In genomic region chr7:75669416-75669815, GRCm38 (mm10) we compare ENCODE assay signal across 12 mouse cellular contexts.
DNase-seq lines count a peak whose midpoint lies in the region; ATAC-seq and TF ChIP-seq lines count a peak whose summit lies in the region.
"Had no signal": no experiment of that assay in that cellular context is flagged by ENCODE, and none has a peak within 500 bp of the region (broad histone marks: within the 10 kb centered on the region; RNA-seq: fewer than 3 reads in every experiment).

No protein-coding gene starts in this region.

- WGBS in kidney, postnatal 0 days, result 45% methylated on average over 6 of the region's 6 CpGs
- 79% methylated on average over 6 of the region's 6 CpGs for WGBS in hindbrain, embryonic 10.5 days

- H3K36me3 ChIP-seq in kidney, postnatal 0 days (ENCODE audit: insufficient read depth, low read length), result 0 out of 2 replicates have a peak, but pooled peaks cover 12% of the 10 kb centered on the region
- H3K36me3 ChIP-seq in hindbrain, embryonic 10.5 days, result peaks cover under 1% of the 10 kb centered on the region; the same call in 1 of the 2 replicates
- H3K36me3 ChIP-seq: midbrain, embryonic 15.5 days had no signal

- no peaks in the 10 kb centered on the region for H3K27me3 ChIP-seq in kidney, postnatal 0 days (ENCODE audit: insufficient read depth, low read length)
- no peaks in the 10 kb centered on the region for H3K27me3 ChIP-seq in hindbrain, embryonic 10.5 days (ENCODE audit: insufficient read depth, poor library complexity, severe bottlenecking)
- H3K27me3 ChIP-seq: midbrain, embryonic 15.5 days had no signal

- H3K27ac ChIP-seq in kidney, postnatal 0 days, result peak overlapping the region; percentile 48; the same call in 1 of the 2 replicates
- no peak overlapping the region for H3K27ac ChIP-seq in hindbrain, embryonic 10.5 days
- H3K27ac ChIP-seq: left cerebral cortex, adult 2 months; midbrain, embryonic 15.5 days had no signal

- no peaks in the 10 kb centered on the region for H3K4me1 ChIP-seq in kidney, postnatal 0 days (replicated peaks; ENCODE audit: insufficient read depth, low read length)
- H3K4me1 ChIP-seq in hindbrain, embryonic 10.5 days (replicated peaks), result peaks cover 6% of the 10 kb centered on the region; the same call in 1 of the 2 replicates
- H3K4me1 ChIP-seq: midbrain, embryonic 15.5 days had no signal

- H3K4me2 ChIP-seq in kidney, postnatal 0 days (ENCODE audit: low read length), result no peak overlapping the region
- H3K4me2 ChIP-seq: midbrain, embryonic 15.5 days had no signal

- peak; percentile 61 for DNase-seq in kidney, postnatal 0 days (ENCODE audit: low spot score)
- DNase-seq in kidney, adult 18-20 months, result no peak
- DNase-seq in heart, postnatal 10 days, result peak; percentile 48 to 49
- no peak for DNase-seq in embryo, embryonic 9.5 days (ENCODE audit: extremely low spot score)
- no peak for DNase-seq in hindbrain, embryonic 10.5 days (ENCODE audit: low spot score)
- DNase-seq in cerebellum, adult 18-20 months, result no peak
- DNase-seq: right cerebral cortex, postnatal 14 days had no signal

- no peaks in the 10 kb centered on the region for H3K9me3 ChIP-seq in kidney, postnatal 0 days (replicated peaks; ENCODE audit: low read length)
- H3K9me3 ChIP-seq in hindbrain, embryonic 10.5 days, result no peaks in the 10 kb centered on the region
- H3K9me3 ChIP-seq: midbrain, embryonic 15.5 days had no signal

- no peak overlapping the region for H3K9ac ChIP-seq in kidney, postnatal 0 days (ENCODE audit: low read depth, low read length)
- H3K9ac ChIP-seq: midbrain, embryonic 15.5 days had no signal

- no peak for ATAC-seq in kidney, postnatal 0 days (replicated peaks; ENCODE audit: low FRiP score, low read depth)
- ATAC-seq in CD4-positive, CD25-positive, alpha-beta regulatory T cell, adult 4 months, result peak; percentile 67
- ATAC-seq in megakaryocyte-erythroid progenitor cell, adult 5-6 weeks (replicated peaks; ENCODE audit: low FRiP score, low TSS enrichment, poor library complexity, severe bottlenecking), result peak; percentile 67
- ATAC-seq: midbrain, embryonic 15.5 days had no signal

- intact Hi-C loops in heart, postnatal 10 days (cut with DNase I), result no loop called here

- no peak for TF ChIP-seq CTCF in kidney, postnatal 0 days (IDR thresholded peaks at IDR 0.05; ENCODE audit: low read depth)

- no peak overlapping the region for H3K4me3 ChIP-seq in kidney, postnatal 0 days (replicated peaks; ENCODE audit: low read depth, low read length)
- no peak overlapping the region for H3K4me3 ChIP-seq in hindbrain, embryonic 10.5 days
- H3K4me3 ChIP-seq: erythroblast, embryonic 14.5 days; left cerebral cortex, adult 2 months; midbrain, embryonic 15.5 days had no signal

Comparison
In these comparisons a context has a peak if more than half of its experiments do, and no peak if none do; other contexts are left out.
1. DNase-seq: peak in kidney, postnatal 0 days (single experiment) and heart, postnatal 10 days (2 of 2); none in kidney, adult 18-20 months (single experiment), embryo, embryonic 9.5 days (single experiment), hindbrain, embryonic 10.5 days (single experiment) and cerebellum, adult 18-20 months (0 of 2).